In the genomic region with DNA sequence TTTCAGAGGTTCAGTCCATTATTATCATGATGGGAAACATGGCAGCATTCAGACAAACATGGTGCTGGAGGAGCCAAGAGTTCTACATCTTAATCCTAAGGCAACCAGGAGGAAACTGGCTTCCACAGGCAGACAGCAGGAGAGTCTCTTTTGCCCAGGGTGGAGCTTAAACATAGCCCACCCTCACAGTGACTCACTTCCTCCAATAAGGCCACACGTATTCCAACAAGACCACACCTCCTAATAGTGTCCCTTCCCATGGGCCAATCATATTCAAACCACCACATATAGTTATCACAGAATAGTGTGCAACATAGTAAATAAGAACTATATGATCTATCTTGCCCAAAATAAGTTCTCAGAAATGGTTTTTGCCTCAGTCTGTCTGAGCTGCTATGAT, we compare ENCODE assay signal across 22 mouse cellular contexts. TPM values are rescaled to one million over a fixed set of nuclear protein-coding genes. Genes with fewer than 3 reads are reported as not detected.
DNase-seq lines count a peak whose midpoint lies in the region; ATAC-seq and TF ChIP-seq lines count a peak whose summit lies in the region.
"Had no signal": no experiment of that assay in that cellular context is flagged by ENCODE, and none has a peak within 500 bp of the region (broad histone marks: within the 10 kb centered on the region; RNA-seq: fewer than 3 reads in every experiment).

No protein-coding gene starts in this region.

- TF ChIP-seq CTCF in liver, embryonic 14.5 days (IDR thresholded peaks at IDR 0.05; ENCODE audit: low read depth): no peak

- intact Hi-C loops in heart, postnatal 14 days (cut with DNase I): no loop called here

- H3K9me3 ChIP-seq in heart, embryonic 11.5 days (replicated peaks; ENCODE audit: control insufficient read depth, low read length): no peaks in the 10 kb centered on the region
- no peaks in the 10 kb centered on the region for H3K9me3 ChIP-seq in liver, embryonic 12.5 days (replicated peaks)
- H3K9me3 ChIP-seq in liver, embryonic 14.5 days (ENCODE audit: control insufficient read depth, low read length): no peaks in the 10 kb centered on the region
- H3K9me3 ChIP-seq in liver, embryonic 16.5 days (replicated peaks; ENCODE audit: control insufficient read depth, low read length): no peaks in the 10 kb centered on the region
- H3K9me3 ChIP-seq: embryonic facial prominence, embryonic 10.5 days; embryonic facial prominence, embryonic 12.5 days; forebrain, embryonic 10.5 days; forebrain, embryonic 12.5 days had no signal

- no peak for TF ChIP-seq EP300 in liver, embryonic 14.5 days (IDR thresholded peaks at IDR 0.05; ENCODE audit: low read depth)

- H3K36me3 ChIP-seq in heart, embryonic 11.5 days (ENCODE audit: control insufficient read depth, insufficient read depth, low read length): no peaks in the 10 kb centered on the region
- no peaks in the 10 kb centered on the region for H3K36me3 ChIP-seq in liver, embryonic 12.5 days
- no peaks in the 10 kb centered on the region for H3K36me3 ChIP-seq in liver, embryonic 14.5 days (replicated peaks; ENCODE audit: control insufficient read depth, insufficient read depth, low read depth)
- no peaks in the 10 kb centered on the region for H3K36me3 ChIP-seq in liver, embryonic 16.5 days (ENCODE audit: control insufficient read depth, insufficient read depth)
- H3K36me3 ChIP-seq: embryonic facial prominence, embryonic 10.5 days; embryonic facial prominence, embryonic 12.5 days; forebrain, embryonic 10.5 days; forebrain, embryonic 12.5 days had no signal

- 79% methylated on average over 1 of the region's 1 CpGs for WGBS in heart, embryonic 11.5 days (ENCODE audit: insufficient replicate concordance)
- WGBS in liver, embryonic 12.5 days (ENCODE audit: insufficient replicate concordance): 56% methylated on average over 1 of the region's 1 CpGs
- WGBS in liver, embryonic 14.5 days (ENCODE audit: insufficient replicate concordance): 50% methylated on average over 1 of the region's 1 CpGs
- WGBS in liver, embryonic 16.5 days (ENCODE audit: insufficient replicate concordance): 60% methylated on average over 1 of the region's 1 CpGs

- H3K4me3 ChIP-seq in heart, embryonic 11.5 days (ENCODE audit: low read depth, low read length): no peak overlapping the region
- no peak overlapping the region for H3K4me3 ChIP-seq in liver, embryonic 12.5 days
- H3K4me3 ChIP-seq in liver, embryonic 14.5 days (ENCODE audit: insufficient read depth in 1 of 2, low read depth in 2 of 2, low read length in 2 of 2): no peak overlapping the region
- H3K4me3 ChIP-seq in liver, embryonic 16.5 days (ENCODE audit: low read depth, low read length): no peak overlapping the region
- H3K4me3 ChIP-seq: embryonic facial prominence, embryonic 10.5 days; embryonic facial prominence, embryonic 12.5 days; forebrain, embryonic 10.5 days; forebrain, embryonic 12.5 days had no signal

- ATAC-seq in heart, embryonic 11.5 days (replicated peaks; ENCODE audit: insufficient number of reproducible peaks, low FRiP score, low TSS enrichment): peak; percentile 52; the same call in 1 of the 2 replicates
- 0 out of 2 replicates have a peak, but pooled peaks have one; percentile 36 for ATAC-seq in liver, embryonic 12.5 days
- ATAC-seq in liver, embryonic 14.5 days (ENCODE audit: insufficient read depth): peak; percentile 40; the same call in 1 of the 2 replicates
- 0 out of 2 replicates have a peak, but pooled peaks have one; percentile 37 for ATAC-seq in liver, embryonic 16.5 days (ENCODE audit: low read depth)
- no peak for ATAC-seq in erythroid progenitor cell, adult 5-6 weeks (replicated peaks; ENCODE audit: low FRiP score, poor library complexity, severe bottlenecking)
- ATAC-seq: forebrain, embryonic 14.5 days; forebrain, embryonic 16.5 days had no signal

- DNase-seq in heart, postnatal 14 days: no peak
- no peak for DNase-seq in liver
- no peak for DNase-seq in liver, embryonic 14.5 days (ENCODE audit: low read depth in 3 of 3, low spot score in 3 of 3)
- DNase-seq in adrenal gland, postnatal 25 days: no peak
- DNase-seq: adrenal gland, adult 2 months; adrenal gland, postnatal 10 days; adrenal gland, postnatal 36 days; cerebellum, adult 11-12 months; cerebellum, adult 2 months; cerebellum, adult 9-10 months; cerebellum, postnatal 10 days; cerebellum, postnatal 25 days had no signal

- no peak overlapping the region for H3K4me2 ChIP-seq in heart, embryonic 11.5 days
- H3K4me2 ChIP-seq in liver, embryonic 12.5 days: no peak overlapping the region
- no peak overlapping the region for H3K4me2 ChIP-seq in liver, embryonic 14.5 days (ENCODE audit: low read depth)
- H3K4me2 ChIP-seq in liver, embryonic 16.5 days (ENCODE audit: low read depth, low read length): no peak overlapping the region
- H3K4me2 ChIP-seq: embryonic facial prominence, embryonic 12.5 days; forebrain, embryonic 12.5 days had no signal

- H3K27me3 ChIP-seq in heart, embryonic 11.5 days (ENCODE audit: control insufficient read depth, insufficient read depth, low read length): no peaks in the 10 kb centered on the region
- no peaks in the 10 kb centered on the region for H3K27me3 ChIP-seq in liver, embryonic 12.5 days (replicated peaks)
- H3K27me3 ChIP-seq in liver, embryonic 14.5 days (ENCODE audit: control insufficient read depth, insufficient read depth, low read length): no peaks in the 10 kb centered on the region
- no peaks in the 10 kb centered on the region for H3K27me3 ChIP-seq in liver, embryonic 16.5 days (ENCODE audit: control insufficient read depth, insufficient read depth, low read depth, low read length)
- H3K27me3 ChIP-seq: embryonic facial prominence, embryonic 12.5 days; forebrain, embryonic 12.5 days had no signal

- H3K9ac ChIP-seq in heart, embryonic 11.5 days (ENCODE audit: low read depth, low read length): no peak overlapping the region
- no peak overlapping the region for H3K9ac ChIP-seq in liver, embryonic 12.5 days
- no peak overlapping the region for H3K9ac ChIP-seq in liver, embryonic 14.5 days (replicated peaks)
- H3K9ac ChIP-seq in liver, embryonic 16.5 days (ENCODE audit: low read depth, low read length): no peak overlapping the region
- H3K9ac ChIP-seq: embryonic facial prominence, embryonic 12.5 days; forebrain, embryonic 12.5 days had no signal

- H3K27ac ChIP-seq in heart, embryonic 11.5 days (ENCODE audit: low read depth, low read length): no peak overlapping the region
- no peak overlapping the region for H3K27ac ChIP-seq in liver, embryonic 12.5 days
- no peak overlapping the region for H3K27ac ChIP-seq in liver, embryonic 14.5 days
- no peak overlapping the region for H3K27ac ChIP-seq in liver, embryonic 16.5 days (ENCODE audit: low read length)
- H3K27ac ChIP-seq: embryonic facial prominence, embryonic 10.5 days; embryonic facial prominence, embryonic 12.5 days; forebrain, embryonic 10.5 days; forebrain, embryonic 12.5 days had no signal

- peaks cover 3% of the 10 kb centered on the region; the same call in 1 of the 2 replicates for H3K4me1 ChIP-seq in heart, embryonic 11.5 days (ENCODE audit: control insufficient read depth, insufficient read depth, low read length)
- H3K4me1 ChIP-seq in liver, embryonic 12.5 days: peaks cover 26% of the 10 kb centered on the region
- peaks cover 8 to 11% of the 10 kb centered on the region in 2 experiments for H3K4me1 ChIP-seq in liver, embryonic 14.5 days (replicated peaks; ENCODE audit: control insufficient read depth in 2 of 2, insufficient read depth in 2 of 2, low read length in 1 of 2)
- H3K4me1 ChIP-seq in liver, embryonic 16.5 days (ENCODE audit: control insufficient read depth, low read depth, low read length): peaks cover 7% of the 10 kb centered on the region
- H3K4me1 ChIP-seq: embryonic facial prominence, embryonic 10.5 days; embryonic facial prominence, embryonic 12.5 days; forebrain, embryonic 10.5 days; forebrain, embryonic 12.5 days had no signal

RNA-seq across cellular contexts. Expression of a gene that starts 41.4 kb away (rescaled TPM):
- 53.5 and 58.1 TPM in 2 replicates for polyA plus RNA-seq in heart, embryonic 11.5 days (2014; fragmentation: Nextera tagmentation; extraction: Ambion mirVana)
- 10 to 100 TPM; 71.1 to 83.6 TPM for total RNA-seq in heart, postnatal 14 days (2021)
- polyA plus RNA-seq in liver, embryonic 12.5 days (2016; fragmentation: Nextera tagmentation; extraction: Ambion mirVana): 55.7 and 55.8 TPM in 2 replicates
- polyA plus RNA-seq in liver, embryonic 14.5 days (2012; rRNA removed): 10.6 and 18.7 TPM in 2 replicates
- 27.5 and 31.3 TPM in 2 replicates for polyA plus RNA-seq in liver, embryonic 14.5 days (2014; fragmentation: Nextera tagmentation; extraction: Ambion mirVana)
- polyA plus RNA-seq in liver, embryonic 16.5 days (2015; fragmentation: Nextera tagmentation; extraction: Ambion mirVana): 27.6 and 28.9 TPM in 2 replicates
- total RNA-seq in adrenal gland, postnatal 25 days (2021): 26.0 and 30.0 TPM in 2 replicates
- total RNA-seq in erythroid progenitor cell, adult 5-6 weeks (2015; ENCODE audit: low replicate concordance): 124 and 151 TPM in 2 replicates
- 126 and 134 TPM in 2 replicates for total RNA-seq in erythroid progenitor cell, adult 5-6 weeks (2017; ENCODE audit: low replicate concordance)
